Mouse (Mus musculus) ES-E14 (cell line): ENCODE data around the gene Hcn1. TPM values are rescaled to one million over a fixed set of nuclear protein-coding genes. Genes with fewer than 3 reads are reported as not detected.

ENCODE experiments used
- DNase-seq: peaks from one replicate; pipeline ENCODE4 v3.0.0-alpha.2; 2013; ENCODE audit warnings: low read depth, low spot score
- H3K27ac ChIP-seq: 2 replicates; pipeline ENCODE4 v1.5.1; 2012; ENCODE audit warnings: low read depth, mild to moderate bottlenecking, low read length, moderate library complexity, mixed read lengths; ENCODE audit not compliant: poor library complexity, insufficient read depth, severe bottlenecking
- H3K36me3 ChIP-seq: 2 replicates; pipeline ENCODE4 v1.6.1; 2012; ENCODE audit warnings: mild to moderate bottlenecking, low read length, moderate library complexity, mixed read lengths; ENCODE audit not compliant: control insufficient read depth, poor library complexity, insufficient read depth, severe bottlenecking
- H3K4me1 ChIP-seq, 2 experiments: fragments of 150-350 bp in 1 of 2; sonication (generic) in 1 of 2; 2 replicates each; pipeline ENCODE4 v1.6.1; 2012; ENCODE audit warnings: low read length in 2 of 2, mild to moderate bottlenecking in 1 of 2, mixed read lengths in 1 of 2; ENCODE audit not compliant: control insufficient read depth in 2 of 2, insufficient read depth in 2 of 2, poor library complexity in 1 of 2
- H3K4me3 ChIP-seq, 2 experiments: fragments of 150-350 bp in 1 of 2; sonication (generic) in 1 of 2; 2 replicates each; pipeline ENCODE4 v1.5.1; 2012; ENCODE audit warnings: low read length in 2 of 2, low read depth in 1 of 2, mild to moderate bottlenecking in 1 of 2, mixed read lengths in 1 of 2; ENCODE audit not compliant: insufficient read depth in 1 of 2, poor library complexity in 1 of 2, severe bottlenecking in 1 of 2
- H3K9ac ChIP-seq: 2 replicates; pipeline ENCODE4 v1.6.1; 2012; ENCODE audit warnings: low read depth, mild to moderate bottlenecking, low read length, mixed read lengths; ENCODE audit not compliant: poor library complexity, insufficient read depth, severe bottlenecking
- H3K9me3 ChIP-seq: fragments of 150-350 bp; sonication (generic); 2 replicates; pipeline ENCODE4 v1.6.1; 2012; ENCODE audit warnings: low read depth, mild to moderate bottlenecking, low read length; ENCODE audit not compliant: control insufficient read depth, insufficient read depth
- CHD2 ChIP-seq: IDR thresholded peaks from 2 replicates; pipeline ENCODE4 v1.6.1; 2014; ENCODE audit warnings: mild to moderate bottlenecking, low read depth, low read length, inconsistent platforms
- HCFC1 ChIP-seq: IDR thresholded peaks from 2 replicates; pipeline ENCODE4 v1.6.1; 2012; ENCODE audit warnings: low read length, inconsistent platforms, borderline replicate concordance; ENCODE audit not compliant: insufficient read depth
- MAFK ChIP-seq: IDR thresholded peaks from 2 replicates; pipeline ENCODE4 v1.6.1; 2014; ENCODE audit warnings: mild to moderate bottlenecking, low read depth, low read length, inconsistent platforms; ENCODE audit not compliant: insufficient read depth
- ZC3H11A ChIP-seq: IDR thresholded peaks from 2 replicates; pipeline ENCODE4 v1.6.1; 2012; ENCODE audit warnings: low read depth, mild to moderate bottlenecking, inconsistent platforms, low read length, borderline replicate concordance
- ZNF384 ChIP-seq: IDR thresholded peaks from 2 replicates; pipeline ENCODE4 v1.6.1; 2012; ENCODE audit warnings: low read depth, low read length, inconsistent platforms
- in situ Hi-C, 2 experiments: fragments of 600-800 bp; cut with MboI; formaldehyde crosslinking; loops; one replicate each; pipeline ENCODE4 v1.15.1; 2025; ENCODE audit warnings: low sequenced_read_pairs in 2 of 2, inconsistent platforms in 1 of 2; ENCODE audit not compliant: unreplicated experiment in 2 of 2
- total RNA-seq: library from RNA; depleted of rRNA; stranded (reverse); fragments of 300-350 nt; gene quantifications from 2 replicates; pipeline ENCODE4 v1.2.3, GENCODE M21; 2012

Gene Hcn1
- total RNA-seq, 1 experiment = 0.09 TPM

DNA sequence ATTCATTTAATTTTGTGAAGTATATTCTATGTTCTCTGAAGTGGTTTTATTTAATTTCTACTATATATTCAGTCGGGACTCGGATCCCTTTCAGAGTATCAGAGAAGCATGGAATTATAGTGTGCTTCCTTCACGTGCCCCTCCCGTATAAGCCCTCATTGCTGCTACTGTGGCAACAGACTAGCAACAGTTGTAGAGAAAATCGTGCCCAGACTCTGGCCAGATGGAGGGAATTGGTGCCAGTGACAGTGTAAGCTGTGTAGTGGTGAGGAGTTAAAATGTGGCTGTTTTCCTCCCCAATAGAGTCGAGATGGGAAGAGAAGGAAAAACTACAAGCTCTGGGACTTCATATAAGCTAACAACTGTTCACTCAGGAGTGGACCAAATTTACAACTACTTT lies 163.4 kb downstream of the Hcn1 start:
- TF ChIP-seq HCFC1 (no peak), CHD2 (no peak), ZNF384 (no peak)
- no peak overlapping the region for H3K27ac ChIP-seq
- in situ Hi-C loops = no loop called here
- H3K4me3 ChIP-seq = no peak overlapping the region
- no peaks in the 10 kb centered on the region for H3K4me1 ChIP-seq
- no peak for DNase-seq
- H3K36me3 ChIP-seq = no peaks in the 10 kb centered on the region
- no peaks in the 10 kb centered on the region for H3K9me3 ChIP-seq
- no peak overlapping the region for H3K9ac ChIP-seq

DNA sequence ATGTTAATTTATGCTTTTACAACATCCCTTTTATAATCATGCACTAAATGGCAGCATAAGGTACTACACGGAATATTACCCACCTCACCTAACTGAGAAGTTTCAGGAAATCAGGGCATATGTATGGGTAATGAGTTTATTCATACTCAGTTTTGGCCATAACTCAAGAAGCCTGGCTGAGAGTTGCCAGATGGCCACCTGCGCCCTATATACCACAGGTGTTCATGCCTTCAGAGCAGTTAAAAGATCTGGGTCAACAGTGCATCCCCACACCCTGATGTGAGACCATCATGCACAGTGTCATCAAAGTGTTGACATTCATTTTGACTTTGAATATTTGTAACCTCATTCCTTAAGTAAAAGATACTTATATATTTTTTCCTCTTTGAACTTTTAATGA lies 183.3 kb downstream of the Hcn1 start:
- H3K9ac ChIP-seq = no peak overlapping the region
- TF ChIP-seq ZNF384 (no peak), ZC3H11A (no peak), CHD2 (no peak), HCFC1 (no peak), MAFK (no peak)
- no peak overlapping the region for H3K27ac ChIP-seq
- no peak overlapping the region for H3K4me3 ChIP-seq
- in situ Hi-C loops = no loop called here
- H3K36me3 ChIP-seq = no peaks in the 10 kb centered on the region
- no peak for DNase-seq
- no peaks in the 10 kb centered on the region for H3K9me3 ChIP-seq
- no peaks in the 10 kb centered on the region for H3K4me1 ChIP-seq

DNA sequence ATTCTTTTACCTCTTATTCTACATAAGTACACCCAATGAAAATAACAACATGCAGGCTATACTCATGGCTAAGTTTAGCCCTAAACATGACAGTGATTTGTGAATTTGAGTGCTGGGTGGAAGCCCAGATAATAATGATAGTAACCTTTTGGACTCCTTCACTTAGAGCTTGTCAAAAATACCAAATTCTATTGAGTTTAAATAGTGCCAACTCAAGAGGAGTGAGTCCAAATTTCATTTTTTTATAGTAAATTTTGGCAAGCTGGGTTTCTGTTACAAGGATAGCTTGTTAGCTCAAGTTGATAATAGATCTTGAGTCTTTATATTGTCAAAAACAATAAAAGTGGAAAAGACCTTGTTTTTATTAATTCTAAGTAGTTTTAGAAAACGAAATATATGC lies 190.7 kb downstream of the Hcn1 start:
- DNase-seq = no peak
- H3K4me3 ChIP-seq = no peak overlapping the region
- no peaks in the 10 kb centered on the region for H3K9me3 ChIP-seq
- no peaks in the 10 kb centered on the region for H3K36me3 ChIP-seq
- H3K4me1 ChIP-seq = no peaks in the 10 kb centered on the region
- H3K27ac ChIP-seq = no peak overlapping the region
- in situ Hi-C loops = no loop called here
- H3K9ac ChIP-seq = no peak overlapping the region
- TF ChIP-seq ZNF384 (no peak), CHD2 (no peak), MAFK (no peak), HCFC1 (no peak), ZC3H11A (no peak)

DNA sequence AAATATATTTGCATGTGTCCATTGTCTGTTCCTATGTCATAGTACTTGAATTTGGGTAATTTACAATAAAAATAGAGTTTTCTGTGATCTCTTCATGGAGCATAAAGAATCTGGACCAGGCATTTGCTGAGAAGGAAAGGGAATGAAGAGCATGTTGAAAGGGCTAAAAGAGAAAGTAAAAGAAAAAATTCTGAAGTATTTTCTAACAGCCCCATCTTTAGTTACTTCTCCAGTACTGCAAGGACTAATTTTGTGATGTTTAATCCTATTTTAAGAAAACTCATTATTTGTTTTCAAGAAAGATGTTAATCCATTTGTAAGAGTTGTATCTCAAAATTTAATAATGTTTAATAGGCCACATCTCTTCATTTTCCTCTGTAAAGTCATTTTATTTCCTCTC lies 198.9 kb downstream of the Hcn1 start:
- H3K27ac ChIP-seq = no peak overlapping the region

DNA sequence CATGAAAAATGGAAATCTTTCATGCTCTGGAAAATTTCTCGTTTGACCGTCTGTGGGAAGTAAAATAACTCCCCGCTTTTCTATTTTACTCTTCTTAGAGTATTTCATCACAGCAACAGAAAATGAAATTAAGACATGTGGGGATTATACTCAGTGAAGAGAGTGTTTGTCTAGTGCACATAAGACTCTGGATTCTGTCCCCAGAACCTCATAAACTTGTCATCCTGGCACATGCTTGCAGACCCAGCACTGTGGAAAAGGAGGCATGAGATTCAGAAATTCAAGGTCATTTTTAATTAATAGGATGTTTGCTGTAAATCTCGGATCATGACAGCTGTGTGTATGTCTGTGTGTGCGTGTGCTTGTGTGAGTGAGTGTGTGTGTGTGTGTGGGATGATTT lies 225.5 kb downstream of the Hcn1 start:
- TF ChIP-seq CHD2 (no peak), ZC3H11A (no peak), ZNF384 (no peak), HCFC1 (no peak), MAFK (no peak)
- in situ Hi-C loops = no loop called here
- H3K9me3 ChIP-seq = no peaks in the 10 kb centered on the region
- no peak overlapping the region for H3K4me3 ChIP-seq
- DNase-seq = no peak
- H3K4me1 ChIP-seq = no peaks in the 10 kb centered on the region
- no peak overlapping the region for H3K27ac ChIP-seq
- no peak overlapping the region for H3K9ac ChIP-seq
- H3K36me3 ChIP-seq = no peaks in the 10 kb centered on the region

More for the DNA sequence above, 198.9 kb downstream of the Hcn1 start:
- in situ Hi-C loops = no loop called here
- no peaks in the 10 kb centered on the region for H3K36me3 ChIP-seq
- TF ChIP-seq CHD2 (no peak), HCFC1 (no peak), MAFK (no peak), ZNF384 (no peak), ZC3H11A (no peak)
- no peaks in the 10 kb centered on the region for H3K4me1 ChIP-seq
- H3K4me3 ChIP-seq = no peak overlapping the region
- DNase-seq = no peak
- H3K9me3 ChIP-seq = no peaks in the 10 kb centered on the region
- no peak overlapping the region for H3K9ac ChIP-seq
